Mouse (Mus musculus) heart, adult 18-20 months (tissue): ENCODE measurements around the gene Nipsnap2. TPM values are rescaled to one million over a fixed set of nuclear protein-coding genes. Genes with fewer than 3 reads are reported as not detected.

Experiments used
- total RNA-seq, 2 experiments: library from RNA; stranded (reverse); gene quantifications; 2 replicates each; pipeline ENCODE4 v1.2.3; 2021

The Nipsnap2 gene
- total RNA-seq, 2 experiments from 2014 or later = 843 to 897 TPM

Other genes starting within 250 kb of the Nipsnap2 start
- gene Sfswap, start 223.8 kb upstream of the Nipsnap2 start, total RNA-seq = 10 to 100 TPM; 23.2 to 29.1 TPM
- gene Mmp17, start 140.9 kb upstream of the Nipsnap2 start, total RNA-seq = under 1 TPM; 0.85 to 0.94 TPM
- gene Zfp11, start 55.0 kb upstream of the Nipsnap2 start, total RNA-seq = 1 to 10 TPM; 2.4 to 2.9 TPM
- not detected for gene Sept14, start 16.6 kb upstream of the Nipsnap2 start, total RNA-seq
- 10 to 100 TPM; 87.6 to 91.5 TPM for gene Mrps17, start 9.6 kb upstream of the Nipsnap2 start, total RNA-seq
- gene Psph, start 62.4 kb downstream of the Nipsnap2 start, total RNA-seq = 10 to 100 TPM in 1 of 2 experiments, 1 to 10 TPM in 1; 8.9 to 10.7 TPM
- 10 to 100 TPM; 10.3 to 11.9 TPM for gene Sumf2, start 121.9 kb downstream of the Nipsnap2 start, total RNA-seq
- gene Chchd2, start 162.4 kb downstream of the Nipsnap2 start, total RNA-seq = 1,000 to 10,000 TPM; 1,175 to 1,318 TPM
- under 1 TPM; 0.46 to 0.69 TPM for gene Zbed5, start 170.7 kb downstream of the Nipsnap2 start, total RNA-seq
- 10 to 100 TPM; 14.3 to 14.7 TPM for gene Phkg1, start 173.5 kb downstream of the Nipsnap2 start, total RNA-seq
- gene Nupr1l, start 183.5 kb downstream of the Nipsnap2 start, total RNA-seq = 1 to 10 TPM in 1 of 2 experiments, under 1 TPM in 1; 0.45 to 1.1 TPM
- 10 to 100 TPM; 14.6 to 18.4 TPM for gene Vkorc1l1, start 216.9 kb downstream of the Nipsnap2 start, total RNA-seq